Mouse (Mus musculus) bone marrow macrophage, adult 2 months (primary cell): ENCODE results near the gene Sipa1l3.

Experiments
- CTCF ChIP-seq: IDR thresholded peaks from 2 replicates; pipeline ENCODE4 v1.5.1; 2012; ENCODE audit warnings: low read depth, mild to moderate bottlenecking, low read length, moderate library complexity
- POLR2A ChIP-seq: IDR thresholded peaks from 2 replicates; pipeline ENCODE4 v1.6.1; 2012; ENCODE audit warnings: mild to moderate bottlenecking, low read depth, low read length, borderline replicate concordance

GRCm38 (mm10) chr7:29293131-29294065, 225.0 kb downstream of the Sipa1l3 start:
- TF ChIP-seq POLR2A (no peak), CTCF (no peak)
